Mouse (Mus musculus) right cerebral cortex, postnatal 36 days (tissue): ENCODE data around the gene Psmd8.
"Not testable (repeated sequence)": the region's sequence is repeated elsewhere in the genome, so short reads cannot be mapped to it uniquely, and the experiment has no call there.

Source experiments
- DNase-seq, 2 experiments: peaks; one replicate each; pipeline ENCODE4 v3.0.0; 2022; ENCODE audit warnings: low spot score in 2 of 2, mixed read lengths in 1 of 2

The Psmd8 gene

DNA sequence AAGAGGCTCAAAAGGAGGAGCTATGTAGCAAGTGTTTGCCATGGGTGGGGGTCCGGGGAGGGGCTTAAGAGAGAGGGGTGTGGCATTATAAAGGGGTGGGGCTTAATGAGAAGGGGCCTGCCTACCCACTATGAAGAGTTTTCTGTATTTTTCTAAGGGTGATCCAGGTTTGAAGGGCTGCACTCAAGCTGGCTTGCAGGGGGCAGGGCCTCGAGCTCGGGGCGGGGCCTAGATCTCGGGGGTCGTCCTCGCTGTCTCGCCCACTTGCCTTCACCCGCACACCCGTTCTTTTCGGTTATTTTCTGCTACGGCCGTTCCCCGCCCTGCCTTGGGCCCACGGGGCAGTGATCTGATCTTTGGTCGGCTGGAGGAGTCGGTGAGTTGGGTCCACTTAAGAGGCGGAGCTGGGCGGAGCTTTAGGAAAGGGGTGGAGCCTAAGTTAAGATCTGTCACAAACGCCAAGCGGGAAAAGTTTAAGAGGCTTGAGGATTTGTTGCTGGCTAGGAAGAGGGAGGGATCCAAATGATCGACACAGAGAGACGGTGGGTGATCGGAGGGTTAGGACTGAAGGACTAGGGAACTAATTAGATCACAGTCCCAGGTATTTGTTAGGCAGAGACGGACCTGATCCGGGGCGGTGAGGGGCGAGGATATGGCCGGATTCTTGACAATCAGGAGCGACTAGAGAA lies 10.3 kb downstream of the Psmd8 start, which contains the start of the genes Ggn and Spred3:
Ggn (plus strand) TSS at position 145 of the 689 bp plus-strand sequence.
Spred3 (minus strand) TSS at position 346 of the 689 bp plus-strand sequence.
- DNase-seq, result no peak

DNA sequence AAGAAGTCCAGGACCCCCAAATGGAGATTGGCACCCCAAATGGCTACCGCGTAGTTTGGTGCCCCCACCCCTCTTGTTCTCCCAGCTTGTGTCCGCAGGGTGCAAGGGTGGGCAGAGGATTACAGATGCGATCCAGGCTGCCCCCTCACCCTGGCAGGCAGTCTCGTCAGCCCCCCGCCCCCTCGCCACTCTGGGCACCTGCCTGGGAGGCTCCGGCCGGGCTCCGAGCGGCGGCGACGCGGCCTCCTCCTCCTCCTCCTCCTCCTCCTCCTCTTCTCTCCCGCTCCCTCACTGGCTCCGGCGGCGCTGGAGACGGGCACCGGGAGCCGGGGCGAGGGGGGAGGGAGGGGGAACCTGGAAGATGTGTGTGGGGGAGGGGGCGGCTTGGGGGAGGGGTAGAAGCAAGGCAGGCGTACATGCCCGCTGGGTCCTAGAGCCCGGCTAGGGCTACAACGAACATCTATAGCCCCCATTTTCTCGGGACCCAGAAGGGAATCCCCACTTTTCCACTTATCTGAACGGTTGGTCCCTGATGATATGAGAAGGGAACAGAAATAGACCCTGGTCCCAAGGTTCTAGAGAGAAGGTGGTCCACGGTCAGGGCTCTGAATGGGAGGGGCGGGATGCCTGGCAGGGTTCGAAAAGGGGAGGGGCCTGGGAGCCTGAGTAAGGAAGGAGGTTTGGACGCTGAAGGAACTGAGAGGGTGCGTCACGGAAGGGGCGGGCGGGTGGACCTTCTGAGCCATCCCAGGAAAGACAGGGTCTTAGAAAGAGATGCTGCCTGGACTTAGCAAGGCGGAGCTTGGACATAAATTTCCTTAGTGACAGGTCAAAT lies 11.1 kb downstream of the Psmd8 start:
- peak; percentile 82 for DNase-seq

DNA sequence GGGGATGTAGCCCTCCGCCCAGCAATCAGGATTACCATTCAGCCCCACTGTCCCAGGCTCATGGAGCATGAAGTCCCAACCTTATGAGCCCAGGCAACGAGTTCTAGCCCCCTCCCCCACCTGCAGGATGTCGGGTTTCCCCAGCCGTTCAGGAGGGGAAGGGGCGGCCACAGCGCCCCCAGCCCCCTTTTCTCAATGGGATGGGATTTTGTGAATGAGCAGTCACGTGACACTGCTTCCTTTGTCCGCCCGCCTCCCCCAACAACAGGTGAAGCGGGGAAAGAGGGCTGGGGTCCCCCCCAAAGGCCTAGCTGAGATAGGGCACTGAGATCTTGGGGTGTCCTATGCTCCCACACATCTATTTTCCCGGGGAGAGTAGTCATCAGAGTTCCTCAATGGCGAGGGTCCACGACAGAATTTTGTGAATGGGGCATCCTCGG lies 11.7 kb downstream of the Psmd8 start:
- no peak for DNase-seq

- no peak for DNase-seq
These were observed 12.3 kb downstream of the Psmd8 start for GRCm38 (mm10) chr7:29168121-29168695.

GRCm38 (mm10) chr7:29167656-29168055 lies 12.8 kb downstream of the Psmd8 start:
- no peak for DNase-seq

DNA sequence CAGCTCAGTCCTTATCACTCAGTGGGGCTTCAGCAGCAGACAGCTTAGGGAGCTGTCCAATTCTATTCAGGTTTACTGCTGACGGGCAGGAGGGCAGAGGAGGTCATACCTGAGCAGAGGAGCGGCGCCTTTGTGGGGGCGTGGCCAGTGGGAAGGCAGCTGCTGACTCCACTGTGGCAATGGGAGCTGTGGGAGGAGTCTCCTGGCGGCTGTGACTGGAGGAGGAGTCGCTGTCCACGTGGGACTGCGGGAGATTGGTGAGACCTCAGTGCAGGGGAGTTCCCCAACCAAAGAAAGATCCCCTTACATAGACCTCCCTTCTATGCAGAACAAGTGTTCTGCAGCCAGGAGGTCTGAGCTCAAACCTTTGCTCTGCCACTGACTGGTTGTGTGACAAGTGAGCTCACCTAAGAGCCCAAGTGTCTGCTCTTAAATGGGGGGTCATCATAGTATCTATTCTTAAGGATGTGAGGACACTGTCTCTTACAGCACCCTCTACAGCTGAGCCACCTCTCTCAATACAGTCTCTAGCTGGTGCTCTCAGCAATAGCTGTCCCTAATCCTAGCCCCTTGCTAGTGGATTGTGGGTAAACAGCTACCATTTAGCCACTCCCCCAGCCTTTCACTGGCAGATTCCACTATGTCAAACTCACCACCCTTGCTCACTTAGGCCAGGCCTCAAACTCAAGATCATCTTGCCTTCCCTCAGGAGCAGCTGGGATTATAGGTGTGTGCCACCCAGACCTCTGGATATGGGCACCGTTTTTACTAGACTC lies 17.6 kb downstream of the Psmd8 start:
- no peak for DNase-seq

- DNase-seq, result no peak
These were observed 18.2 kb downstream of the Psmd8 start for GRCm38 (mm10) chr7:29162294-29162693.

DNA sequence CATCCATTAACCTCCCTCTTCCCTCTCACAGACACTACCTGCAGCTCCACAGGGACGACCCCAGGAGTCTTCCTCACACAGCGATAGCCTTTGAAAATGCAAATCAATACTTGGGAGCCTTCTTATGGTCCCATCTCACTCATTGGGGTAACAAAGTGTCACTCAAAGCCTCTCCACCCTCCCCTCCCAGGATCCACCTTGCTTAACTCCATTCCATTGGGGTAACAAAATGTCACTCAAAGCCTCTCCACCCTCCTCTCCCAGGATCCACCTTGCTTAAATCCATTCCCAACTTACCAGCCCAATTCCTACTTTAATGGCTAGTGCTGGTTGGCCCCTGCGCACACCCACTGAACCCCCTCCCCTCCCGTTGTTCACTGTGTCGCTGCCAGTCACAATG lies 22.2 kb downstream of the Psmd8 start:
- no peak for DNase-seq

- peak; percentile 81 to 86 for DNase-seq
These were observed 24.4 kb downstream of the Psmd8 start, which contains the start of gene Fam98c for GRCm38 (mm10) chr7:29155838-29156782. Gene Fam98c, minus strand, starts transcription at chr7:29156234.

DNA sequence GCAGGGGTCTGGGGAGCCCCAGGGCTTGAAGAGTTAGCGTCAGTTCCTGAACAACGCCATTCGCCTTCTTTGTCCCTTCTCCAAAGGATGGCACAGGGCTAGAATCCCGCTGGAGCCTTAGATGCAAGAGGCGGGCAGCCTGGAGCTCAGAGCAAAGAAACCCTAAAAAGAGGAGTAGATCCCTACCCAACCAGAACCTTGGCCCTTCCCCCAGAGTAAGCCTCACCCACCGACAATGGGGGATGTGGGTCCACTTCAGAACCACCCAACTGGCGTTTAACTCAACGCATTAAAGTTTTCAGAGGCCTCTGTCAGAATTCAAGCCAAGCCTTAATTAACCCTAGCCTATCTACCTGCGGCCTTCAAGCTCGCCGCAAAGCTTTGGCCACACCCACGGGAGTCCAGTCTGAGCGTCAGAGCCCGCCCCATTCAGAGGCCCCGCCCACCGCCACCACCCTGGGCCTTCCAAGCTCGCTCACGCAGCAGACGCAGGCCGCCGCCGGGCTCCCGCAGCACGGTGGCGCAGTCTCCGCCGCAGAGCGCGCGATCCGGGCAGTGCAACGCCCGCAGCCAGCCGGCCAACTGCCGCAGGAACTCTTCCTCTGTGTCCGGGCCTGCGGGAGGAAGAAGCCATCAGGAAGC lies 25.2 kb downstream of the Psmd8 start:
- peak; percentile 85 to 91 for DNase-seq

GRCm38 (mm10) chr7:29154018-29154720 lies 26.3 kb downstream of the Psmd8 start:
- no peak for DNase-seq

GRCm38 (mm10) chr7:29151486-29151885 lies 29.0 kb downstream of the Psmd8 start:
- no peak for DNase-seq

DNA sequence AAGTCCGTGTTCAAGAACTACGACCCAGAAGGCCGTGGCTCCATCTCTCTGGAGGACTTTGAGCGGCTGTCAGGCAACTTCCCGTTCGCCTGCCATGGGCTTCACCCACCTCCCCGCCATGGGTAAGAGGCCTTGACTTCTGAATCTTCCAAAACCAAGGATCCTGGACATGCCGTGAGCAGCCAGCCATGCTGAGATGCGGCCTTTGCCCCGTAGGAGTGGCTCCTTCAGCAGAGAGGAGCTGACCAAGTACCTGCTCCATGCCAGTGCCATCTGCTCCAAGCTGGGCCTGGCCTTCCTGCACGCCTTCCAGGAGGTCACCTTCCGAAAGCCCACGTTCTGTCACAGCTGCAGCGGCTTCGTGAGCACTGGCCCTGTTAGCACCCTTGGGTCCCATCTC lies 31.7 kb downstream of the Psmd8 start:
- no peak for DNase-seq

DNA sequence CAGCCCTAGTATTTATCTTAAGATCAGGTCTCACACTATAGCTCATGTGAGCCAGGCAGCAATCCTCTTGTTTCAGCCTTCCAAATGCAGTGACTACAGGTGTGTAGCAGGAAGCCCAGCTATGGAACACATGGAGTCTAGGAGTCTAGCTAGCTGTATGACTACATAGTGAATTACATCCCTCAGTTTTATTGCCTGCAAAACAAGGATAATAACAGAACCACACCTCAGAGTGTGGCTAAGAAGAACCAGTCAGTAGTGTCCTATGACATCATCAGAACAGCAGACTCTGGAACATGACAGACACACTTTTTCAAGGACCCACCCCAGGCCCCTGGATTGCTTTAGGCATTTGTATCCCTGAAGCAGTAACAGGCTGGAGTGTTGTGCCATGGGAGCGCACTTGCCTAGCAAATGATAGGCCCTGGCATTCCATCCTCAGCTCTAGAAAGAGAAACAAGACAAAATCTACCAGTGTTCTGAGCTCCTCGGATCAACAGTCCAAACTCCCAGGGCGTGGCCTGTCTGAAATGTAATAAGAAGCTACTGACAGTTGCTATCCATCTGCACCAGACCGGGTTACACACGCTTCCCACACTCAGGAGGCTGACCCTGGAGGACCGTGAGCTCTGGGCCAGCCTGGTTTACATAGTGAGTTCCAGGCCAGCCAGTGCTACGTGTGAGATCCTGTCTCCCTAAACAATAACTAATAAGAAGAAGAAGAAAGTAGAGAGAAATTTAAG lies 33.7 kb downstream of the Psmd8 start:
- no peak for DNase-seq

DNA sequence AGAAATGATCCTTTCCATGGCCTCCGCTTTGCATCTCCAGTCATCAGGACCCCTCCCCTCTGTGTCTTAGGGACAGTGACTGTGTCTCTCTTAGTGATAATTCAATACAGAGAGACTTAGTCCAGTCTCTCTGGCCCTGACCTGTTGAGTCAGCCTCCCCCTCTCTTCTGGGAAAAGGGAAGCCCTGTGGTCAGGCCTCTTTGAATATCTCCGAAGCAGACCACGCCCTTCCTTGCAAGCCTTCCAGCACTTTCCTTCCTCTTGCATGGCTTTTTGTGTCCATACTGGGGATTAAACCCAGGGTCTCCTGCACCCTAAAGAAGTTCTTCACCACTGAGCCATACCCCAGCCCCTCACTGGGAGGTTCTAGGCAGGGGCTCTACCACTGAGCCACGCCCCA lies 36.5 kb downstream of the Psmd8 start:
- DNase-seq, result no peak

- no peak for DNase-seq
These were observed 39.1 kb downstream of the Psmd8 start for GRCm38 (mm10) chr7:29141416-29141815.

DNA sequence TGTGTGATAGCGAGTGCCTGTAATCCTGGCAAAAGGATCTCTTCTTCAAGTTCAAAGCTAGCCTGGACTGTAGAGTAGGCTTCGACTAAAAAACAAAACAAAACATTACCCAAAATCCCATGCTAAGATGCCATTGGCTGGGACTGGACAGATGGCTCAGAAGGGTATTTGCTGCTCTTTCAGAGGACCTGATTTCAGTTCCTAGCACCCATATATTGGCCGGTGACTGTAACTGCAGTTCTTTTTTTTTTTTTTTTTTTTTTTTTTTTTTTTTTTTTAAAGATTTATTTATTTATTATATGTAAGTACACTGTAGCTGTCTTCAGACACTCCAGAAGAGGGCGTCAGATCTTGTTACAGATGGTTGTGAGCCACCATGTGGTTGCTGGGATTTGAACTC lies 41.3 kb downstream of the Psmd8 start:
- not testable (repeated sequence) for DNase-seq

- no peak for DNase-seq
These were observed 43.1 kb downstream of the Psmd8 start for GRCm38 (mm10) chr7:29137429-29137828.
